Mouse (Mus musculus): ENCODE results near the gene Serpinb9f. TPM values are rescaled to one million over a fixed set of nuclear protein-coding genes. Genes with fewer than 3 reads are reported as not detected.
"Not testable (repeated sequence)": the region's sequence is repeated elsewhere in the genome, so short reads cannot be mapped to it uniquely, and the experiment has no call there.

The Serpinb9f gene
- polyA plus RNA-seq (2016; fragmentation: Nextera tagmentation; extraction: Ambion mirVana) = not detected in 2 replicates

GRCm38 (mm10) chr13:33323777-33324176 lies at the start of gene Serpinb9f:
TSS of gene Serpinb9f (plus strand) at chr13:33324077.
- not testable (repeated sequence) for H3K4me3 ChIP-seq; H3K27ac ChIP-seq; H3K27me3 ChIP-seq (ENCODE audit: low read depth, poor library complexity, severe bottlenecking); H3K36me3 ChIP-seq; H3K9me3 ChIP-seq (replicated peaks); H3K4me1 ChIP-seq; DNase-seq (ENCODE audit: low spot score)
- WGBS = 91% methylated on average over 3 of the region's 3 CpGs

- WGBS = 92% methylated on average over 4 of the region's 4 CpGs
- DNase-seq (ENCODE audit: low spot score); H3K4me3 ChIP-seq; H3K27ac ChIP-seq; H3K27me3 ChIP-seq (ENCODE audit: low read depth, poor library complexity, severe bottlenecking); H3K36me3 ChIP-seq; H3K4me1 ChIP-seq; H3K9me3 ChIP-seq (replicated peaks): not testable (repeated sequence)
Observed at GRCm38 (mm10) chr13:33308631-33309030, 15.2 kb upstream of the Serpinb9f start.

- DNase-seq (ENCODE audit: low spot score); H3K9me3 ChIP-seq (replicated peaks); H3K27ac ChIP-seq; H3K4me1 ChIP-seq; H3K4me3 ChIP-seq; H3K27me3 ChIP-seq (ENCODE audit: low read depth, poor library complexity, severe bottlenecking); H3K36me3 ChIP-seq: not testable (repeated sequence)
- 94% methylated on average over 1 of the region's 1 CpGs for WGBS
Observed at GRCm38 (mm10) chr13:33356666-33357065, 32.8 kb downstream of the Serpinb9f start.

Other genes starting within 250 kb of the Serpinb9f start
- gene Serpinb1b, start 245.5 kb upstream of the Serpinb9f start, polyA plus RNA-seq (2016; fragmentation: Nextera tagmentation; extraction: Ambion mirVana) = not detected in 2 replicates
- not detected in 2 replicates for gene Serpinb9c, start 164.3 kb upstream of the Serpinb9f start, polyA plus RNA-seq (2016; fragmentation: Nextera tagmentation; extraction: Ambion mirVana)
- gene Serpinb9d, start 131.1 kb upstream of the Serpinb9f start, polyA plus RNA-seq (2016; fragmentation: Nextera tagmentation; extraction: Ambion mirVana) = not detected in 2 replicates
- not detected in 2 replicates for gene Serpinb9e, start 74.5 kb upstream of the Serpinb9f start, polyA plus RNA-seq (2016; fragmentation: Nextera tagmentation; extraction: Ambion mirVana)
- not detected in 2 replicates for gene Gm11397, start 71.7 kb downstream of the Serpinb9f start, polyA plus RNA-seq (2016; fragmentation: Nextera tagmentation; extraction: Ambion mirVana)
- gene Serpinb9g, start 160.7 kb downstream of the Serpinb9f start, polyA plus RNA-seq (2016; fragmentation: Nextera tagmentation; extraction: Ambion mirVana) = not detected in 2 replicates